Mouse (Mus musculus): Measurements from ENCODE around the gene Krt15. TPM values are rescaled to one million over a fixed set of nuclear protein-coding genes. Genes with fewer than 3 reads are reported as not detected.

Gene Krt15
- total RNA-seq (2022), result not detected

- DNase-seq, result no peak
Observed at GRCm38 (mm10) chr11:100135731-100136130, at the start of gene Krt15. Krt15 (minus strand) TSS chr11:100135928.

- DNase-seq, result no peak
Observed at GRCm38 (mm10) chr11:100181725-100182124, 46.0 kb upstream of the Krt15 start.

GRCm38 (mm10) chr11:100179260-100179659, 43.5 kb upstream of the Krt15 start:
- DNase-seq, result no peak

DNA sequence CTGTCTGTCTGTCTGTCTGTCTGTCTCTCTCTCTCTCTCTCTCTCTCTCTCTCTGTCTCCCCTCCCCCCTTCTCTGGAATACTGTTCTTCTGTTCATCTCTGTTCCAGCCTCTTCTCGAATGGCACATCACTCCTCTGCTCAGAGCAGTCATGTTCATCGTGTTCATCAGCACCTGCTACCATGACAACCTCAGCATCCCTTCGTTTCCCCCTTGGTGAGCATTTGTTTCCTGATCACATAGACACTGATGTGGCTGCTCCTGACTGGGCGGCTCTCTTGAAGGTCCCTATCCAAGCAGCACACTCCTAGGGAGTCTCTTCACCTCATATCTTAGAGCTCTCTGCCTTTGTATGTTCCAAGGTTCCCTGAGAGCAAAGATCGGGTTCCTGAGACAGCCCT, 42.6 kb upstream of the Krt15 start:
- DNase-seq, result no peak

- DNase-seq, result no peak
Observed at GRCm38 (mm10) chr11:100176791-100177190, 41.1 kb upstream of the Krt15 start.

GRCm38 (mm10) chr11:100168765-100169762, 33.3 kb upstream of the Krt15 start:
- DNase-seq, result peak; percentile 33

GRCm38 (mm10) chr11:100168071-100168470, 32.3 kb upstream of the Krt15 start:
- no peak for DNase-seq

DNA sequence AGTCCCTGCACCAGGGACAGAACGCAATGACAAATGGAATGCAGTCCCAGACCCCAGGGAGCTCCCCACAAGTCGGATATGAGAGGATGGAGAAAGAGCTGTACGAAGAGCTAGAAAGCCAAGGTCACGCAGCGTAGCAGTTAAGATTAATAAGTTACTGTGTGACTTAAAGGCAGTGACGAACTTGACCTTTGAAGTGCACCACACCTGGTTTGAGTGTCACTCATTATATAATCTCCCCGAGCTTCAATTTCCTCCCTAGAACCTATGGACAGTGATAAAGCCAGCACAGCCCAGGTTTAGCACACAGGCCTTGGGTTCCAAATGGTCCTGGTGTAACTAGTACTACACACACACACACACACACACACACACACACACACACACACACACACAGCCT, 28.7 kb upstream of the Krt15 start:
- DNase-seq, result no peak

DNA sequence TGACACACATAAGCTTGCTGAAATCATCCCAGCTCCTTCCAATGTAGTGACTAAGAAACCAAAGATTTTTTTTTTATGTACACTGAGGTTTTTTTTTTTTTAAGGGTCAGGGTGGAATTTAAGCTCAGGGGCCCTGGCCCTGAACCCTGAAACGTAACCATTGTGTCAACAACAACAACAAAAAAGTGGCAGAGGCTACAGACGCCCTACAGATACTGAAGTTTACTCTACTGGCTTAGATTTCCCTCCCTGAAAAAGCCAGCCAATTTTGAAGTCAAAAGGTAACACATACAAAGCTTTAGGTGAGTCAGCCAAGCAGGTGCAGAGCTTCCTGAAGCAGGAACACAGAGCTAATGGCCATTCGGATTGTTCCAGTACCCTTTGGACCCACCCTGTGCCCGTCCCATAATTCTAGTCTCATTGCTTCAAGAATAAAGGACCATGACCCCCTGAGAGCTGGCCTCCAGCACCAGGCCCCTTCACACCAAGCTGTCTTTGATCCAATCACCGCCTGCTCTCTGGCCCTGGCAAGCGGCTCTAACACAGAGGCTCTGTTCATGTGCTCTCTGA, 22.3 kb upstream of the Krt15 start:
- no peak for DNase-seq

GRCm38 (mm10) chr11:100157331-100157730, 21.6 kb upstream of the Krt15 start:
- DNase-seq, result no peak

GRCm38 (mm10) chr11:100155497-100156255, 19.9 kb upstream of the Krt15 start:
- no peak for DNase-seq

GRCm38 (mm10) chr11:100148615-100149330, 13.0 kb upstream of the Krt15 start, which contains the start of gene Krt19:
Krt19 (minus strand) TSS chr11:100148665.
- no peak for DNase-seq

DNA sequence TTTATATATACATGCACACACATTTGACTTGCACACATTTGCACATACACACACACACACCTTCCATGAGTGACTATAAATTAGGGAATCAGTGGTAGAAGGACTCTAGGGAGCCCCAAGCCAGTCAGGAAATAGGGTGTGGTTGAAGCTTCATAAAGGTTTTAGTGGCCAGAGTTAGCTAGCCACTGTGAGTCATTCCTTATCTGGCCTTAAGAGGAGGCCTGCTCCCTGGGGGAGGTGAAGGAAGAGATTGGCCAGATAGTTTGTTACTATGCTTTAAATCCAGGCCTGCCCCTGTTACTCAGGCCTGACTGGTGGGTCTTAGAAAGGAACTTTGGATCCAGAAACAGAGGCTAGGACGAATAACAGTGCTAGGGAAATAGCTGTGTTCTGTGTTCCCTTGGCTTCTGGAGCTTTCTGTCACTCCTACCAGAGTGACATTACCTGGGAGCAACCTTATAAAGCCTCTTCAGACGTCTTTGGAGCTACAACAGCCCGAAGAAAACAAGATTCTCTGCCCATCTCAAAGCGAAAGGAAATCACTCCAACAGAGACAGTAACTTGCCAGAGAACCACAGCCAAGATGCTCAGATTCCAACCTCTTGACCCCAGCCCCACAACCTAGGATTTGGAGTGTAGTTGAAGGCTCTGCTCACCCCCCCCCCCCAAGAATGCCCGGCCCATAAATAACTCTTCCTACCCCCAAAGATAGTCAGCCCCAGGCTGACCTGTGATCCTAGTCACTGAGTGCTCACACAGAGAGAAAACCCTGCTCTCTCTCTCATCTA, 12.0 kb upstream of the Krt15 start:
- DNase-seq, result no peak

DNA sequence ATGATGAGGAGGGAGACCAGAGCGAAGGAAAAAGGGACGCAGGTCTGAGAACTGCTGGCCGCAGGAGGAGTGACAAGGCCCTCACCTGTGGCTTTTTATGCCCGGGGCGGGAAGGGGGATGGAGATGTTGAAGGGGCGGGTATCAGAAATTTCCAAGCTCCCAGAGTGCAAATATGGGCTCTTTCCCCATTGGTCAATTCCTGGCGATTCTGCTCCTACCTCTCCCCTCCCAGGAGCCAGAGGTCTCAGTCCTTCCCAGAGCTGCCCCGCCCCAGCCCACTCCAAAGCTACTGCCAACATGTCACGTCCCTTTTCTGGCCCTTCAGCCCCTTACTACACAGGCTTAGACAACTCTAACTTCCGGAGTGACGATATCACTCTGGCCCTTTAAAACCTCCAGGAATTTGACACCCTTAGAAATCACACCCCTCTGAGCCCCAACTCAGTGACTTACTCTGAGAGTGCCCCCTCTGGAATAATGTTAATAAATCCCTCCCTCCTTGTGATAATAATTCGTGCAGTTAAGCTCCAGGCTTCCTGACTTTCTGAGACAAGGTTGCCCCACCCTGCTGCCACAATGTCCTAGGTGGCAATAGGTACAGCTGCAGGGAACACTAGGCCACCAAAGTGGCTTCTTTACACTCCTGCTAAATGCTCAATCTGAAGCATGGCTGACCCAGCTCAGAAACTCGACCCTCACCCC, 10.3 kb upstream of the Krt15 start:
- DNase-seq, result no peak

DNA sequence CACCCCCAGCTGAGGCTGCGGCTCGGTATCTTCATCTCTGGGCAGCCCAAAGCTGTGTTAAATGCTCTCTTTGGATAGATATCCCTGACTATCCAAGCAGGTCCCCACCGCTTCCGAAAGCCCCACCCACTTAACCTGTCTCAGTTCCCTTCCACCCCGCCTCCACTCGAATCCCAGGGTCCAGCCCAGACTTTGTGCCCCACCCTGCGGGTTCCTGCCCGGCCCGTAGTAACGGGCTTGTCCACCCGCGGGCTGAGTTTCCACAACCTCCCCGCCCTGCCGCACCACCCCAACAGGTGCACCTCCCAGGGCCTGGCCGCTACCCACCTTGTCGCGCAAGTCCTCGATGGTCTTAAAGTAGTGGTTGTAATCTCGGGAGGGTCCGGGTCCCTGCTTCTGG, 9.4 kb upstream of the Krt15 start:
- no peak for DNase-seq

DNA sequence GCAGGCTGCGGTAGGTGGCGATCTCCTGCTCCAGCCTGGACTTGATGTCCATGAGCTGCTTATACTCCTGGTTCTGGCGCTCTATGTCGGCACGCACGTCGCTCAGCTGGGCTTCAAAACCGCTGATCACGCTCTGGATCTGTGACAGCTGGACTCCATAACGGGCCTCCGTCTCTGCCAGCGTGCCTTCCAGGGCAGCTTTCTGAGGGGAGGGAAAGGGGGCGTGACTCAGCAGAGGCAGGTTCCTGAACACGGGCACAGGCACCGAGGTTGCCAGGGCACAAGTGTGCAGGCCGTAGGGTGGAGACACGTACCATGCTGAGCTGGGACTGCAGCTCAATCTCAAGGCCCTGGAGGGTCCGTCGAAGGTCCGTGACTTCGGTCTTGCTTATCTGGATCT, 5.2 kb upstream of the Krt15 start:
- DNase-seq, result no peak

DNA sequence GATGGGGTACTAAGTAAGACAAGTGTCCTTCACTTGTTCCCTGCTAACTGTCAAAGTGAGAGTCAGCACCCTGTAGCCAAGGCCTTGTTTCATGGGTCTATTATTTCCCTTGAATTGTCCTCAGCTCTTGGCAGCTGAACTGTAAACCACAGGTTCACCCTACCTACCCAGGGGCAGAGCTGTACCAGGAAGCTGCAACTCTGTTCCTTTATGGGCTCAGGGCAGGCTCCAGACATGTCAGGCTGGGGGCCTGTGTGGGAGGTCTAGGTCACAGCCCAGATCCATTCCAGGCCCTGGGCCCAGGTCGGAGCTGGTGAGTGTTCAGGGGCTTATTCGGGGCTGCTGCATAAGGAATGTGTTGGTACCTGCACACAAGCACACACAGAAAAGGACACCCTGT, 3.7 kb upstream of the Krt15 start:
- no peak for DNase-seq

DNA sequence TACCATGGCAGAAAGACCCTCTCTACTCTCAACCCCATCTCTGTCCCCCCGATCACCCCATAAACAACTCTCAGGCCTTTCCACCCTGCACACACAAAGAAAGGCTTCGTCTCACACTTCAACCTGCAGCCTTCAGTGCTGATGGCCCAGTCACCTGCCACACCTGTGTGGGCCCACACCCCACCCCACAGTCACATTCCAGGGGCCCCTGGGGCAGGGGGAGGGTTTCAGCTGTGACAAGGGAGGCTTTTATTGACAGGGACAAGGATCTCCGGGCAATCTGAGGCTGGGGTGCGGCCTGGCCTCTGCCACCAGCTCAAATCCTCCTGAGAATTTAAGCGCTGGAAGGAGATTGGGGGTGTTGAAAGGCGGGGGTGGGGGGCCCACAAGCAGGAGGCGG, 3.1 kb upstream of the Krt15 start:
- DNase-seq, result no peak

- DNase-seq, result no peak
Observed at GRCm38 (mm10) chr11:100137693-100138092, 2.0 kb upstream of the Krt15 start.

DNA sequence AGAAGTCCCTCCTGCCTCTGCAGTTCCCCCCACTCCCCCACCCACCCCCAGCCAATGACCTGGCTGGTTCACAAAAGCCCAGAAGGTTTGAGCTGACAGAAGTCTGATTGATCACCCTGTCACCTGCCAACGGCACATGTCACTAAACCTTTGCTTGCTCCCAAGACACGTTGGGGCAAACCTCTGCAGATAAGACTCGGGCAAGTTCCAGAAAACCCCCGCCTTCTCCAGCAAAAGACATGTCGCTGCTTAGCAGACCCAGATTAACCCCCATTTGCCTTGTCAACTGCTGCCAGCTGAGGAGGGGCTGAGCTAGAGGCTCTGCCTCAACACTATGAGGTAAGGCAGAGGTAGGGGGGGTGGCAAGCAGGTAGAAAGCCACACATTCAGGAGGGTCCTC, 831 bp upstream of the Krt15 start:
- DNase-seq, result no peak

GRCm38 (mm10) chr11:100124901-100125300, 10.8 kb downstream of the Krt15 start:
- no peak for DNase-seq
